Mouse (Mus musculus): ENCODE data around the gene Tmem43.

GRCm38 (mm10) chr6:91472319-91472718 lies 1.2 kb upstream of the Tmem43 start:
- TF ChIP-seq CTCF (IDR thresholded peaks at IDR 0.05; ENCODE audit: low read depth) = no peak
- no peak for TF ChIP-seq EP300 (IDR thresholded peaks at IDR 0.05; ENCODE audit: low read depth)
